Mouse (Mus musculus): ENCODE results near the gene Filip1l.

Filip1l gene

GRCm38 (mm10) chr16:57352751-57353150, at the start of gene Filip1l:
Filip1l (plus strand) TSS chr16:57353093.
- no peak for DNase-seq (ENCODE audit: low read depth, low spot score)

GRCm38 (mm10) chr16:57303716-57304115, 49.2 kb upstream of the Filip1l start:
- no peak for DNase-seq (ENCODE audit: low read depth, low spot score)

- DNase-seq (ENCODE audit: low read depth, low spot score): no peak
Measured at GRCm38 (mm10) chr16:57305463-57305862, 47.4 kb upstream of the Filip1l start.

DNA sequence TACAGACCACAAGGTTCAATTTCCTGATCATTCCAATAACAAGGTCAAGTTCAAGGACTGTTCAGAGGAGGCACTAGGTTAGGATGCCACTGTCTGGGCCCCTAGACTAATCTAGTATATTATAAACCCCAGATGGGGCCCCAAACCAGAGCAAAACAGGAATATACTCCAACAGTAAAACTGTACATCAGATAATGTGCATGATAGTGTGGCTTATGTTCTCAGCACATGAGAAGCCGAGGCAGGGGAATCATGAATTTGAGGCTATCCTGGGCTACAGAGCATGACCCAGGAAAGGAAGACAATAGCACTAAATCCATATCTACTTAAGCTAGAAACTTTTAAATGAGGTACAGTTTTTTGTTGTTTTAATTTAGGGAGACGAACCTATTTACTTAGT, 40.8 kb upstream of the Filip1l start:
- no peak for DNase-seq (ENCODE audit: low read depth, low spot score)

GRCm38 (mm10) chr16:57313487-57313886, 39.4 kb upstream of the Filip1l start:
- DNase-seq (ENCODE audit: low read depth, low spot score): no peak

DNA sequence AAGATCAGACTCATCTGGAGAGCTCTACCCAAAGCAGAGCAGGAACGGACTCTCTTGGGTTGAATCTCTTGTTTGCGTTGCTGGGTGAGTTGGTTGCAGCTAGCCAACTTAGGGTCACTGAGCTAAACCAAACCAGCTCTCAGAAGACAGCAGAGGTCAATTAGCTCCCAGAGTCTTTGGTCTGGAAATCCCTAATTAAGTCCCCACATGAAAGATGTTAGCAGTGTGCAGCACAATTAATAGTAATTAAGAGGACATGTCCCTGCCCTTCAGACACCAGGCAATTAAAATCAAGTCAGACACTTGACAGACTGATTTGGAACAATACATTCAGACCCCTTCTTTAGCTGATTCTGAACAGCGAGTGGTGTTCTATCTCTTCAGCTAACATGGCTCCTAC, 38.7 kb upstream of the Filip1l start:
- DNase-seq (ENCODE audit: low read depth, low spot score): no peak

- no peak for DNase-seq (ENCODE audit: low read depth, low spot score)
Measured at GRCm38 (mm10) chr16:57315026-57315425, 37.9 kb upstream of the Filip1l start.

DNA sequence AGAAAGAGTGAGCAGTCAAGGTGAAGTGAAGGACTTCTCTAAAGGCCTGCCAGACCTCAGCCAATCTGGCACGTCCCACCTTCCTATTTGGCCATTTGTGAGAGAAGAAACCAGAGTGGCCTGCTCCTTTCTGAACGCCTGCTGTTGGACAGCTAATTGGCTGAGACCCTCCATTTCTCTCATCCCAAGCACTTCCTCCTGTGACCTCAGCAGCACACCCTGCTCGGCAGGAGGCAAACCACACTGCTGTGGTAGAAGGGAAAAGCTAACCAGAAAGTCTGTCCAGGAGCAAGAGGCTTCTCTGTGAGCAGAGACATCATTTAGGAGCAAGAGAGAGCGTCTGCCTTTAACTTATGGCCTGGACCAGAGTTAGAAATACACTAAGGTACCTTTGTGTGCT, 35.8 kb upstream of the Filip1l start:
- DNase-seq (ENCODE audit: low read depth, low spot score): no peak

GRCm38 (mm10) chr16:57317882-57318636, 34.8 kb upstream of the Filip1l start:
- DNase-seq (ENCODE audit: low read depth, low spot score): peak; percentile 31

DNA sequence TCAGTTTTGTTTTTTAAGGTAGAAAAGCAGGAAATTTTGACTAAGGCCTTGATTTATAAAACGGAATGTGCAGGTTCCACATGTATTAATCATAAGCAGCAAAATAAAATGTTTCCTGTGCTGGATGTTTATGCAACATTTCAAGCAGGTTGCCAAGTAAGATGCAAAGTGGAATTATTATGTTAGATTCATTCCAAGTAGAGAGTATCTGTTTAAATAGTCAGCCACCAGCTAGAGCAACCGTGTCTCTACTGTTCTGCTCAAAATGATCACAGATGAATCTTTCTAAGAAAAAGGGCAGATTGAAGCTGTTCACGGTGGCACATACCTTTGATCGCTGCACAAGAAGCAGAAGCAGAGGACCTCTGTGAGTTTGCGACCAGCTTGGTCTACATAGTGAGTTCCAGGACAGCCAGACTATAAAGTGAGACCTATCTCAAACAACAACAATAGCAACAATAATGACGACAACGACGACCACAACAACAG, 34.2 kb upstream of the Filip1l start:
- DNase-seq (ENCODE audit: low read depth, low spot score): no peak

DNA sequence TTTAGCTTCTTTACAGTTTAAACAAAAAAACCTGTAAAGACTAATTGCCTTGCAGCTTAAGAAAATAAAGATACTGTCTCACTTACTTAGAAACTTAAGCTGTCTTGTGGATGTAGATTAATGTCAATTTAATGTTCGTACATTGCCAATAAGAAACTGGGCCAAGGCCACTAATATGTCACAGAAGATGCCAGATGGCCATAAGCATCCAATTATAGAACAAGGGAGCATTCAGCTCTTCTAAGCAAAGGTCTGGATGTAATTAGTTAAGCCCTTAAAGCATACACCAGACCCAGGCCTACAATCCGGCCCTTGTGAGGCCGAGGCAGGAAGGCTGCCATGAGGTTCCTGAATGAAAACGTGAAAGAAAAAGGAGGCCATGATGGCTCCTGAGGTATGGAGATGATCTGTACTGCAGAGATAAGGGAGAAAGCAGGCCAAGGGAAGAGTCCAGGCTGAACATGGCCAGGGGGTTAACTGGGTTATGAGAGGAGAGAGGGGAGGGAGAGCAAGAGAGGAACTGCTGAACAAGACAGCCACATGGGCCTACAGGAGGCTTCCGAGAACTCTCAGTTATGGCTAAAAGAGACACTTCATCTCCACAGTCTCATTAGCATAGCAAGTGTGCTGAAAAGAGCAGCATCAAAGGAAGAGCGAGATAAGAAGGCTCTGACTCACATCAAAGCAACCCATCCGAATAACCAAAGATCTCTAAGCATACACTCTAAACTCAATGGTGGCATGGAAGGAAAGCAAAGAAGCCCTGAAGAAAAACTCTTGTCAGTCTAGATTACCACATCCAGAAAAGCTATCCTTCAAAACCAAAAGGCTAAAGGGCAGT, 33.4 kb upstream of the Filip1l start:
- DNase-seq (ENCODE audit: low read depth, low spot score): peak; percentile 64

DNA sequence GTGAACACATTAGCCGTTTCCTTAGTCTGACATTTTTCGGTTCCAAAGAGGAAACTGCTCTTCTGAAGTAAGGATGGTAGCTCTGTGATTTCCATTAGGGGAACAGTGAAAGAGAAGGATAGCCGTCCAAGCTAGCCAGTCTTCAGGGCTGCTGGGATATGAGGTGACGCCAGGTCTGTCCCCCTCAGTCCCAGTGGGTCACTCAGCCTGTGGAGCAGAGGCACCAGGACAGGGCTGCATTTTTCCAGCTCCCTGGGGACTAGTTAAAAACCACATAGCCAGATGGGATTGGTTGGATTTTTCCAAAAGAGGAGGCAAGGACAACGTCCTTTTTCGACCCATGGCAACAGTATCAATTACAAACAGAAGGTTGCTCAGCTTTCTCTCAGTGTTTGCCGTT, 25.9 kb upstream of the Filip1l start:
- DNase-seq (ENCODE audit: low read depth, low spot score): no peak

DNA sequence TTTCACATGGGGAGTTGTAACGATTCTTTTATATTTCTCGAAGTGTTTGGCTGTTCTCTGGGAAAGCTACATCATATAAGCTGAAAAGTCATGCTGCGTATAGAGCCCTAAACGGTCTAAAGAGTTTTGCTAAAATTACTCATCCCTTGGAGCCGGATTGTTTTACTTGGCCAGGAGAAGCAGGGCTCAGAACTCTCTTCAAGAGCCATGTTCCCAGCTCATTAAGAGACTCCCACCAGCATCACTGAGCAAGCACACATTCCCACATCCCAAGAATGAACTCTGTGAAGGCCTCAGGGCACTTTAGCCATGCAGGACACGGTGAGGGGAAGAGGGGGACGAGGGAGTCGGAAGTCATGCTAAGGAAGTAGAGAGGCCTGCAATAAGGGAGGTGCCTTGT, 23.9 kb upstream of the Filip1l start:
- no peak for DNase-seq (ENCODE audit: low read depth, low spot score)

GRCm38 (mm10) chr16:57330111-57330510, 22.8 kb upstream of the Filip1l start:
- no peak for DNase-seq (ENCODE audit: low read depth, low spot score)

GRCm38 (mm10) chr16:57332301-57332700, 20.6 kb upstream of the Filip1l start:
- no peak for DNase-seq (ENCODE audit: low read depth, low spot score)

DNA sequence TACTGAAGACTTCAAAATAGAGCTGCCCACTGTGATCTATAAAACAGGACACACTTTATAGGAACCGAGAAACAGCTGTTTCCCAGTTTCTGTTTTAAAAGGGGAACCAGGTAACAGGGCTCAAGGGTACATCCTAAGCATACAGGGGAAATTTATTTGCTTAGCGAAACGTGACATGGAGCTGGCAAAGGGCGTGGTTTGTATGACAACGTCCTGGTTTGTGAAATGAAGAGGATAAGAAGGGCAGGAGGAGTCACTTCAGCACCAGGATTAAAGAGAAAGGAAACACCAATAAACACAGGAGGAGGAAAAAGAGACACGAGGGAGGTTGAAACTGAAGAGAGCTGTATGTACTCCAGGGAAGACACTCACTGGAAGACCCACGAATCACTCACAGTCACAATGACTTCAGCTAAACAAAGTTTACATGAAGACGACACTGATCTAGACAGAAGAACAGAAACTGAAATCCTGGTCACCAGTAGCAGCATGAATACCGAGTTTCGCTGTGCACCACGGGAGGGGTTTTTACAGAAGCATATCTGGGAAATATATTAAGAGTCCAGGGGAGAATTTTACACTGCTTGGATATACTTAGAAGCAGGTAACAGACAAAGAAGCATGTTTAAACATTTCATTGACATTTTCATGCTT, 16.0 kb upstream of the Filip1l start:
- DNase-seq (ENCODE audit: low read depth, low spot score): peak; percentile 49

DNA sequence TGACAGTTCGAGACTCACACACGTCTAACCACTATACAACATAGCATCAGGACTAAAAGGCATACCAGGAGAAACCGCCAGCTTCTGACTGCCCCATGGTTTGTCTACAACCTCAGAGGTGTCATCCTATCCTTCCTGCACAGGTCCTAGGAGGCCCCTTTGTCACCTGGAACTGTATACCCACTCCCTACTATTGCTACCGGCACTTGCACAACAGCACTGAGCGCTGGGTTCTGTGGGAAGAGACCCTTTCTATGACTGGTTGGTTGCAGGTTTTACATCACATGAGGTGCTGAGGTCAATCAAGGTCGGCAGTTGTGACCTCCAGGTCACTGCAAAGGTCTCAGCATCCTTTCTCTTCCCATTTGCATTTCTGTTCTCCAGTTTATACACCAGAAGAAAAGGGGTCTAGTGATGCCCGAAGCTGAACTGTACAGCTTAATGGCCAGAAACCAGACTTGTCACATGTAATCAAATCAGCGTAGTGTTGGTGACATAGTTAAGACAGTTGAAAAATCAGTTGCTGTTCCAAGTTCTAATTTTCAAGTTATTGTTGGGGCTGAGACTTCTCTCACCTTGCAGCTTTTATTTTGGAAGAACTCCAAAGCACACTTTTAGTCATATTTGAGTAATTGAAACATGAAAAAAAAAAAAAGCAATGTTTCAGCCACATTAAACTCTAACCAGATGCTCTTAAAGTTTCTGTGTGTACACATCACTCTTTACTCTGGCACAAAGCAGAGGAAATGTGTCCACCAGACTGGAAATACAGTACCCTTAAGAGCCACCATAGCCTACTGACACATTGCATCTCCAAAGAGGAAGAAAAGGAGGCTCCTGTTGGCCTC, 12.9 kb upstream of the Filip1l start:
- no peak for DNase-seq (ENCODE audit: low read depth, low spot score)

- no peak for DNase-seq (ENCODE audit: low read depth, low spot score)
Measured at GRCm38 (mm10) chr16:57340613-57340898, 12.3 kb upstream of the Filip1l start.

DNA sequence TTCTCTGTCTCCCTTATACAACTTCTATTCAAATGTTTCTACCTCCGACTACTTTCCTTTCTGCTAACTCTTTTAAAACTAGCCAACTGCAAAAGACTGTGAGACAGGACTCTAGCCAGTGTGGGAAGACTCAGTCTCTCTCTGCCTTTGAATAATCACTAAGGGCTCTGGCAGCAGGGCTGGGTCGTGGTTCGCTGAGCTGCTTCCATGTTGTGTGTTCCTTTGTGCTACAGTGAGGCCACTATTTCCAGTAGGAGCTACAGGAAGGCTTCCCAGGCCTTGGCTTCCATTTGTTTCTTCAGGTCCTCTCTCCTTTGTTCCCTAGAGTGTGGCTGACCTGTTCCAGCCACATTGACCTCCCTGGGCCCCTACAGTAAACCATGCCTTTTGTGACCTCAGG, 6.6 kb upstream of the Filip1l start:
- no peak for DNase-seq (ENCODE audit: low read depth, low spot score)

- no peak for DNase-seq (ENCODE audit: low read depth, low spot score)
Measured at GRCm38 (mm10) chr16:57349039-57349438, 3.9 kb upstream of the Filip1l start.

DNA sequence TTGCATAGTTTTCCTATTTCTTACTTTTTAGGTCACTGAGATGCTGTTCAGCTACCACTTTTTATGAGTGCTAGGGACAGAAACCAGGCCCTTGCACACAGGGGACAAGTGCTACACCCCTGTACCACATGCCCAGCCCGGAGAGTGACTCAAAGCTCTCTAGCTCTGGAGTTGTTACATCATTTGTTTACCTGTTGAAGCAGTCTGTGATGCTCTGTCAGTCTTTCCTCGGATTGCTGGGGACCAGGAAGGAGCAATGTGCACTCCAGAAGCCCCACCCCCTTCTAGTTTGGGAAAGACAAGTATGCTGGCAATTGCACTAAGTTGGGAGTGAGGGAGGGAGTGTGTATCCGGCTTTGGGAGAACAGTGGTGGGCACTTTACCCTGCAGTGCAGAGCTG, 3.2 kb upstream of the Filip1l start:
- DNase-seq (ENCODE audit: low read depth, low spot score): no peak

All from CD4-positive, CD25-positive, alpha-beta regulatory T cell, adult 2 months (primary cell).